Mouse (Mus musculus) stomach, embryonic 15.5 days (tissue): ENCODE results near the gene Nectin1. TPM values are rescaled to one million over a fixed set of nuclear protein-coding genes. Genes with fewer than 3 reads are reported as not detected.

ENCODE experiments used
- ATAC-seq: fragments of 200-750 bp; cut with Nextera tagmentation; 2 replicates; pipeline ENCODE4 v1.8.0; 2017; ENCODE audit warnings: low read depth, moderate number of reproducible peaks, moderate TSS enrichment; ENCODE audit not compliant: insufficient read depth, low FRiP score
- H3K27ac ChIP-seq: fragments of 300-500 bp; sonication (generic); 2 replicates; pipeline ENCODE4 v1.5.1; 2015; ENCODE audit warnings: mild to moderate bottlenecking, inconsistent platforms
- H3K27me3 ChIP-seq: fragments of 300-500 bp; sonication (generic); replicated peaks from 2 replicates; pipeline ENCODE4 v1.6.1; 2015; ENCODE audit warnings: inconsistent platforms
- H3K36me3 ChIP-seq: fragments of 300-500 bp; sonication (generic); 2 replicates; pipeline ENCODE4 v1.6.1; 2015; ENCODE audit warnings: inconsistent platforms
- H3K4me1 ChIP-seq: fragments of 300-500 bp; sonication (generic); 2 replicates; pipeline ENCODE4 v1.6.1; 2015; ENCODE audit warnings: inconsistent platforms
- H3K4me2 ChIP-seq: fragments of 300-500 bp; sonication (generic); 2 replicates; pipeline ENCODE4 v1.6.1; 2015; ENCODE audit warnings: mild to moderate bottlenecking, inconsistent platforms
- H3K4me3 ChIP-seq: fragments of 300-500 bp; sonication (generic); replicated peaks from 2 replicates; pipeline ENCODE4 v1.5.1; 2015; ENCODE audit warnings: inconsistent platforms
- H3K9ac ChIP-seq: fragments of 300-500 bp; sonication (generic); 2 replicates; pipeline ENCODE4 v1.6.1; 2015; ENCODE audit warnings: inconsistent platforms
- H3K9me3 ChIP-seq: fragments of 300-500 bp; sonication (generic); 2 replicates; pipeline ENCODE4 v1.6.1; 2016; ENCODE audit warnings: inconsistent platforms
- WGBS: fragments of 180-500 bp; shearing (Covaris S2); methylation state at CpG from one replicate; pipeline ENCODE4 v1.1.7; 2015; 5-methylcytosine and 5-hydroxymethylcytosine counted together
- polyA plus RNA-seq: library from polyadenylated mRNA; unstranded; fragments of >200 nt; fragmentation: Nextera tagmentation; extraction: Ambion mirVana; gene quantifications from 2 replicates; pipeline ENCODE4 v1.2.1, GENCODE M21; 2015

The Nectin1 gene
- polyA plus RNA-seq, 1 experiment from 2014 or later: 9.3 TPM

DNA sequence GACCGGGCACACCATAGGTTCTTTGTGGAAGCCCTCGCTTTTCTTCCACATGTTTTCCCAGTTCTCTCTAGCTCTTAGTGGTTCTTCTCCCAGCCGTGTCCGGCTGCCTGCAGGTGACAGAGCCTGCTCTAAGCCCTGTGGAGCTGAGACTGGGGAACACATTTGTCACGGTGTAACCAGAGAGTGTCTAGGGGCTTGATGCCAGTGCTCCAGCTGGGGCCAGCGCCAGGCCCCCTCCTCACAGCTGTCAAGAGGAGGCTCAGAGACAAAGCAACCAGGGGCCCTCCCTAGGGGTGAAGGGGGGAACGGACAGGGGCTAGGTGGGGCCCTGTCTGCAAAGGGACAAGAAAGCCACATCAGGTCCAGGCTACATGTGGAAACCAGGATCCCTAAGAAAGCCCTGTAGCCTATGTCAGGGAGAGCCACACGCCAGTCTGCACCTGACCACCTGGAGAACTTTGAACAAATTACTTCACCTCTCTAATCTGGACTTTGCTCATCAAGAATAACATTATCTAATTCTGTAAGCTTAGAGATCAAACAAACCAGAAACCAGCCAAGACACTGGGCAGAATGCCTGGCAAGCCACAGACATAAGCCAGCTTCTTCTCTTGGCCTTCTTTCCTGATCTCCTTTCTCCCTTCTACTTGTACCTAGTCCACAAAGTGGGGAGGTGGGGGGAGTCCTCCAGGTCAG lies 82.9 kb downstream of the Nectin1 start:
- Histone ChIP-seq H3K36me3 (no peaks in the 10 kb centered on the region), H3K27ac (no peak overlapping the region), H3K9me3 (no peaks in the 10 kb centered on the region), H3K4me2 (no peak overlapping the region), H3K9ac (no peak overlapping the region), H3K4me3 (no peak overlapping the region), H3K27me3 (no peaks in the 10 kb centered on the region), H3K4me1 (0 out of 2 replicates have a peak, but pooled peaks cover 4% of the 10 kb centered on the region)
- WGBS: 50% methylated on average over 8 of the region's 8 CpGs
- no peak; the same call in 1 of the 2 replicates for ATAC-seq

DNA sequence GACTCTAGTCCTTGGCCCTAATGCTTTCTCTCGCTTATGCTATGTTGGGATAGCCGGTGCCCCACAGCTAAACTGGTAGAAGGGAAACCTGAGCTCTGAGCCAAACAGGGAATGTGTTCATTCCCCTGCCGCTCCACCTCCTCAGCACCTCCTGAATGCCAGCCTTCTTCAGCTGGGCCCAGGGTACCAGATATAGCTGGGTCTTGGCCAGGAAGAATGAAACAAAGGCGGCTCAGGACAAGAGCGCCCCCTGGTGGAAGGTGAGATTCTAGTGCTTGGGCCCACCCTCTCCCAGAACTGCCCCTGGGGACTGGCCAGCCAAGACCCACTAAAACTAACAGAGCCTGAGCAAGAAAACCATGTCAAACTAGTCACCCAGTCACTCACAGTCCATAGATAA lies 83.8 kb downstream of the Nectin1 start:
- no peaks in the 10 kb centered on the region for H3K36me3 ChIP-seq
- no peaks in the 10 kb centered on the region for H3K27me3 ChIP-seq
- H3K4me2 ChIP-seq: no peak overlapping the region
- 57% methylated on average over 5 of the region's 5 CpGs for WGBS
- H3K9me3 ChIP-seq: no peaks in the 10 kb centered on the region
- H3K9ac ChIP-seq: no peak overlapping the region
- no peak for ATAC-seq
- no peak overlapping the region for H3K4me3 ChIP-seq
- H3K4me1 ChIP-seq: 0 out of 2 replicates have a peak, but pooled peaks cover 4% of the 10 kb centered on the region
- no peak overlapping the region for H3K27ac ChIP-seq

DNA sequence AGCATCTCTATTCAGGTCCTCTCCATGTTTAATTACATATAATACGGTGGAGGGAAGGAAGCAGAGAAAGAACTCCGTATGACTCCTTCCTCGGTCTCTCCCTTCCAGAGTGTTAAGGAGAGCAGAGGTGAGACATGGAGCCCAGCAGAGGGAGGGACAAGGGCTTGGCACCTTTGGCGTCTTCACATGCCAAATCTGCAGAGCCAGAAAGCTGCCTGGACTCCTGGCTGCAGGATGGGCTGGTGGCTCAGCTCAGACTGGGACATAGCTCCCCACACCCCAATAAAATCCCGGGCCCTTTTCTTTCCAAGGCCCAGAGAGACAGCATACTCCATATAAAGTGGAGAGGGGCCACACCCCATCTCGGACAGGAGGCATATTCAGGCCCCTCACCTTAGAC lies 85.2 kb downstream of the Nectin1 start:
- H3K9ac ChIP-seq: no peak overlapping the region
- no peak overlapping the region for H3K27ac ChIP-seq
- 0 out of 2 replicates have a peak, but pooled peaks cover 4% of the 10 kb centered on the region for H3K4me1 ChIP-seq
- no peak for ATAC-seq
- H3K4me2 ChIP-seq: no peak overlapping the region
- H3K9me3 ChIP-seq: no peaks in the 10 kb centered on the region
- no peaks in the 10 kb centered on the region for H3K27me3 ChIP-seq
- no peaks in the 10 kb centered on the region for H3K36me3 ChIP-seq
- H3K4me3 ChIP-seq: no peak overlapping the region
- 64% methylated on average over 6 of the region's 6 CpGs for WGBS

DNA sequence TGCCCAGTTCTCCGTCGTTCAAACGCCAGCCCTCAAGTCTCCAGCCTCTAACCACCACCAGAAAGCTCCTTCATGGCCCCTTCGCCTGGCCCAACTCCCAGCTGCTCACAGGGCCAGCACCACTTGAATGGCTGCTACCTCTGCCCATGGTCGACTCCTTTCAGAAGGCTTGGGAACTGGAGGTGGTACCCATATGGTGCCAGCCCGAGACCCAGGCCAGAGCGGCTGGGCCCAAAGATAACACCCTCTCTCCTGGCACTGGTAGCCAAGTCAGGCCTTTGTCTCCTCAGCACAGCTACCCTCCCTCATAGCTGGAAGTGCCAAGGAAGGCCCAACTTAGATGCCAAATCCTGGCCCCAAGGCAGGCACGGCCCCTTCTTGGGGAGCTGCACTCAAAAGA lies 89.4 kb downstream of the Nectin1 start:
- no peak for ATAC-seq

DNA sequence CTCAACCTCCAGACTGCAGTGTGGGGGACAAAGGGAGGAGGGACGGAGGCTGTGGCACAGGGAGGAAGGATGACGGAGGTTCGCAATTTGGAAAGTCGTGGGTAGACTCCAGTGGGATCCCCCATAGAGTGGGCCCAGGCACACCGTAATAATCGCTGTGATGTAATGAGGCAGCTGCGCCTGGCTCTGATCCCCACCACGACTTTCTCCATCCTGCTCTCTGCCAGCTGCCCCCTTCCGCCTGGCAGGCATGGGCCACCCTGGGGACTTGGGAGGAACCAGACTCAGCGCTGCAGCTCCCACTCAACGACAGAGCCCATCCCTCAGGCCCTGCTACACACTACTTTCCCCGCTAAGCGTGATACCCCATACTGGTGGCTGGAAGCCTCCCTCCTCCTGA lies 90.5 kb downstream of the Nectin1 start:
- Histone ChIP-seq H3K9ac (no peak overlapping the region), H3K4me2 (no peak overlapping the region), H3K27ac (no peak overlapping the region), H3K9me3 (no peaks in the 10 kb centered on the region), H3K36me3 (no peaks in the 10 kb centered on the region), H3K27me3 (no peaks in the 10 kb centered on the region), H3K4me1 (no peaks in the 10 kb centered on the region), H3K4me3 (no peak overlapping the region)
- 82% methylated on average over 13 of the region's 13 CpGs for WGBS
- no peak for ATAC-seq

More for the DNA sequence above, 89.4 kb downstream of the Nectin1 start:
- Histone ChIP-seq H3K36me3 (no peaks in the 10 kb centered on the region), H3K4me3 (no peak overlapping the region), H3K9ac (no peak overlapping the region), H3K27me3 (no peaks in the 10 kb centered on the region), H3K27ac (no peak overlapping the region), H3K9me3 (no peaks in the 10 kb centered on the region), H3K4me1 (no peaks in the 10 kb centered on the region), H3K4me2 (no peak overlapping the region)
- 89% methylated on average over 8 of the region's 8 CpGs for WGBS

DNA sequence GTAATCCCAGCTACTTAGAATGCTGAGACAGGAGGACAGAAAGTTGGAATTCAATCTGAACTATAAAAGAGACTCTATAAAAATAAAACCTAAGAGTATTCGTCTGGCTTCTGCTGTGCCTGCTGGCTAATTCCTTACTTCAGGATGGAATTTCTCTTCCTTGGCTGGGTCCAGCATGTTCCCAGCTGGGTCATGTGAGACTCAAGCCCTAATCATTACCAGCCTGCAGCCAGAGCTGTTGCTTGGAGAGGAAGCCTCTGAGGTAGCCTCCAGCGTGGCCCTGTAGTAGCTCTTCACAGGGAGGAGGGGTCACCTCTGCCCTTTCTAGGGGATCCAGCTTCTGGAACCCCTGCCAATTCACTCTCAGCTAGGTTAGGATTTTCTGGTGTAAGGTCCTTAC lies 94.8 kb downstream of the Nectin1 start:
- Histone ChIP-seq H3K4me2 (no peak overlapping the region), H3K27me3 (no peaks in the 10 kb centered on the region), H3K4me1 (peaks cover 6% of the 10 kb centered on the region), H3K36me3 (no peaks in the 10 kb centered on the region), H3K27ac (no peak overlapping the region), H3K9ac (no peak overlapping the region), H3K4me3 (no peak overlapping the region), H3K9me3 (no peaks in the 10 kb centered on the region)
- no peak for ATAC-seq
- WGBS: 59% methylated on average over 2 of the region's 2 CpGs

DNA sequence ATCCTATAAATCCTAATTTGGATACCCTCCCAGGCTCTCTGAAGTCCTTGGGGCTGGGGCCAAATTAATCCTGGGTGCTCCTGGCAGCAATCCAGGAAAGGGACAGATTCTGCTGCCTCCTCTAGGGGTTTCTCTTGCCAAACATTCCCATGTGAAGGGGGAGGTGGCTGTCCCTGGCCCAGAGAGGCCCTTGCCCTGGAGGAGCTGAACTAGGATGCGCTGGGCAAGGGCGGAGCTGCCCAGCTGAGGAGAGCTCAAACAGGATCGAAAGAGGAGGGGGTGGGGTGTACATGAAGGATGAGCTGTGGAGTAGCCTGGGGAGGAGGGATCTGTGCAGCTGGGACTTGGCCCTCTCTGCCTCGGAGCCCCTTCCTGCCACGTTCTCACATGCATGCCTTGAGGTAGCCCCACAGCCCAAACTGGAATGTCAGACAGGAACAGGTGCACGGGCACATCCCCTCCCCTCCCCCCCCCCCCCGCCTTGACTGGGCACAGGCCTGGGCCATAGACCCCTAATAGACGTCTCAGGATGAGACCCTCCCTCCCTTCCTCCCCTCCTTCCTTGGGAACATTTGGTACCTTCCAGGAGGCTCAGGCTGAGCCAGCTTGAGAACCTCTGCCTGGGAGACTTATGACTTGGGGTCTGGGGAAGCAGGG lies 99.3 kb downstream of the Nectin1 start:
- Histone ChIP-seq H3K4me3 (no peak overlapping the region), H3K9ac (no peak overlapping the region), H3K27me3 (peaks cover 10% of the 10 kb centered on the region; the same call in 1 of the 2 replicates), H3K4me1 (peaks cover 6% of the 10 kb centered on the region), H3K27ac (no peak overlapping the region), H3K9me3 (no peaks in the 10 kb centered on the region), H3K36me3 (no peaks in the 10 kb centered on the region), H3K4me2 (no peak overlapping the region)
- peak; percentile 21; the same call in 1 of the 2 replicates for ATAC-seq
- WGBS: 2% methylated on average over 5 of the region's 8 CpGs

DNA sequence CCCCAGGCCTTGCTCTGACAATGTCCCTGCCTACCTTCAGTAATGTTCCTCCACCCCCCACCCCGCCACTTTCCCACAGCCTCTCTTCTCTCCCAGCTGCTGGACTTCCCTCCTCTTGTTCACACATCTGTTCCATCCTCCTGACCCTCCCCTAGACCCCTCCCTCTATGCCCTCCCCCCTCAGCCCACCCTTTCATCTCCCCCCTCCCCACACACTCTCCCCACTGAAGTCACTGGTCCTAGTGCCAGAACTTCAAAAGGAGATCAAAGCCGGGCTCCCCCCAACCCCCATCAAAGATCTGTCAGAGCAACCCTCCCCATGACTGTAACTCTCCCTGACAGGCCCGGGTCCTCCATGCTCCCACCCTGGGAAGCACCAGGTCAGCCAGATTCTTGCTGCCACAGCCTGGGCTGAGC lies 99.9 kb downstream of the Nectin1 start:
- H3K27ac ChIP-seq: no peak overlapping the region
- no peak overlapping the region for H3K4me2 ChIP-seq
- H3K9ac ChIP-seq: no peak overlapping the region
- peaks cover 6% of the 10 kb centered on the region for H3K4me1 ChIP-seq
- no peaks in the 10 kb centered on the region for H3K36me3 ChIP-seq
- no peak overlapping the region for H3K4me3 ChIP-seq
- ATAC-seq: no peak
- H3K9me3 ChIP-seq: no peaks in the 10 kb centered on the region
- peaks cover 10% of the 10 kb centered on the region; the same call in 1 of the 2 replicates for H3K27me3 ChIP-seq
- 7% methylated on average over 3 of the region's 3 CpGs for WGBS

DNA sequence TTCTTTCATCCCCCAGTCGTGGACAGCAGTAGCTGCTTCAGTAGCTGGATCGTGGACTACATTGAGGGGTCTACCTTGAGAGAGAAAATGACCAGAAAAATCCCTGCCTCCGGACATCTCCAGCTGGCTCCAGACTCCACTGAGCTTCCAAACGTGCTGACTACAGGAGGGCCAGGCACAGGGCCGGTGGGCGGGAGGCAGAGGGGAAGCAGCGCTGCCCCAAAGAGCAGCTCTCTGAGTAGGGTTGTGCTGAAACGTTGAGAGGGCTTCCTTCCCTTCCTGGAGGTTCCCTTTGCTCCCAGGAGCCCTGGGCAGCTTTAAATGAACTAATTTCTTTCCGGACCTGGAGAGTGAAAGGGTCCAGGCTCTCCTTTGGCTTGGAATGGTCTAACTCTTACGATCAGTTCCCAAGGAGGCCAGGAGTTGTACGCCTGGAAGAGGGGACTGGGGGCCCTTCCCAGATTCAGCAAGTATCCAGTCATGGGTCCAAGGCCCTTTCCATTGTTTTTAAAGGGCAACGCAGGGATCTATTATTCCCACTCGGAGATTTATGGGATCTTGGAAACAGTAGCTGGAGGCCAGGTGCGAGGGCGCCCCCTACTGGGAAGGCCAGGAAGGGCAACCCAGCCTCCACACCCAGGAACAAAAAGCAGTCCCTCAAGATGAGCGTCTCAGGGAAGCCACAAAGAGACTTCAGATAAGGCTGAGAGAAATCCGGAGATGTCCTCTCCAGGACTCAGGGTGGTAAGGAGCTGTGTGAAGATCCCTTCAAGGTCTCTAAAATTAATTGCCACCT lies 102.1 kb downstream of the Nectin1 start:
- WGBS: 13% methylated on average over 17 of the region's 17 CpGs
- H3K27ac ChIP-seq: no peak overlapping the region

DNA sequence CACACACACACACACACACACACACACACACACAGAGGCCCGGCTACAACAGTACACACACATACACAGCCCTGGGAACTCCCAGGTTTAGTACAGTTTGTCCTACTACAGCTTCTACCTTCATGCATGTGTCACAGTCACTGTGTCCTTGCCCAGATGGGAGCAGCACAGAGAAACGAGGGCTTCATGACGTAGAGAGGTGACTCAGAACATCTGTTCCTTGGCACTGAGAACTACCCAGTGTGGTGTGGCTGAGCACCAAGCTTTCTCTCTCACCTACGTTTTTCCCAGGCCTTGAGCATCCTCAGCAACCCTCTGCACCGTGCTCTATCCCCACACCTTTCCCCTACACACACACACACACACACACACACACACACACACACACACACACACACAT lies 104.1 kb downstream of the Nectin1 start:
- no peak for ATAC-seq
- no peak overlapping the region for H3K9ac ChIP-seq
- peaks cover 10% of the 10 kb centered on the region; the same call in 1 of the 2 replicates for H3K27me3 ChIP-seq
- 46% methylated on average over 5 of the region's 5 CpGs for WGBS
- no peak overlapping the region for H3K4me2 ChIP-seq
- H3K27ac ChIP-seq: no peak overlapping the region
- H3K36me3 ChIP-seq: no peaks in the 10 kb centered on the region
- H3K4me1 ChIP-seq: peaks cover 4% of the 10 kb centered on the region
- H3K9me3 ChIP-seq: no peaks in the 10 kb centered on the region
- H3K4me3 ChIP-seq: no peak overlapping the region

More for the DNA sequence above, 102.1 kb downstream of the Nectin1 start:
- no peak overlapping the region for H3K4me3 ChIP-seq
- H3K9ac ChIP-seq: no peak overlapping the region
- H3K9me3 ChIP-seq: no peaks in the 10 kb centered on the region
- H3K36me3 ChIP-seq: no peaks in the 10 kb centered on the region
- H3K4me2 ChIP-seq: no peak overlapping the region
- no peak for ATAC-seq
- peaks cover 10% of the 10 kb centered on the region; the same call in 1 of the 2 replicates for H3K27me3 ChIP-seq
- peaks cover 6% of the 10 kb centered on the region for H3K4me1 ChIP-seq

DNA sequence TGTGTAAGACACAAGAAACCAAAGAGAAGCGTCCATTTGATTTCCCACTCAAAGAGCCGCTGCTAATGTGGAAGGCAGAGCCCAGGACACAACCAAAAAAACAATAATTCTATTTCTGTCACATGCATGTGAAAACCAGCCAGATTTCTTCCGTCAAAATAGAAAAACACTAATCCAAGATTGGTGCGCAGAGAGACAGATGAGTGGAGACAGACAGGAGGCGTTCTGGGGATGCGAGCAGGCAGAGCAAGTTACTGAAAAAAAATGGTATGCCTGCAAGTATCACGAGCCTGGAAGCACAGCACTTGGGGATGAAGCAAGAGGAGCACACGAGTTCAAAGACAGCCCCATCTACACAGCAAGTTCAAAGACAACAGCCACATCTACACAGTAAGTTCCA lies 106.5 kb downstream of the Nectin1 start:
- Histone ChIP-seq H3K9me3 (no peaks in the 10 kb centered on the region), H3K4me1 (no peaks in the 10 kb centered on the region), H3K4me3 (no peak overlapping the region), H3K36me3 (no peaks in the 10 kb centered on the region), H3K4me2 (no peak overlapping the region), H3K27ac (no peak overlapping the region), H3K9ac (no peak overlapping the region), H3K27me3 (peaks cover 4% of the 10 kb centered on the region; the same call in 1 of the 2 replicates)
- ATAC-seq: no peak
- 66% methylated on average over 8 of the region's 8 CpGs for WGBS

DNA sequence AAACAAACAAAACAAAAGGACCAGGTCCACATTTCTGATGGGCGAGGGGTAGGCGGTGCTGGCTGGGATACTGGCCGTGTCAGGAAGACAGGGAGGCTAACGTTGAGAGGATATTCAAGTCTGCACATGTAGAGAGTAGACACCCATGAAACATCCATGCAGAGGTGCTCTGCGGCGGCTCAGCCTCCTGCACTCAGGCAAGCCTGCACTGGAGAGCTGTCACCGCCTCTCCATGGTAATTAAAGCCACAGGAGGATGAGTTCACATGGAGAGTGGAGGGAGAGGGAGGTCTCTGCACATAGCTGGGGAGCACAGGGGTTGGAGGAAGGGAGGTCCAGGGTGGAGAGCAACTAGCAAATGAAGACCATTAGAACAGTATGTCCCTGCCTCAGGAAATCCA lies 107.4 kb downstream of the Nectin1 start:
- Histone ChIP-seq H3K9me3 (no peaks in the 10 kb centered on the region), H3K36me3 (no peaks in the 10 kb centered on the region), H3K4me3 (no peak overlapping the region), H3K27ac (no peak overlapping the region), H3K4me2 (no peak overlapping the region), H3K9ac (no peak overlapping the region), H3K27me3 (no peaks in the 10 kb centered on the region), H3K4me1 (no peaks in the 10 kb centered on the region)
- WGBS: 66% methylated on average over 7 of the region's 7 CpGs
- ATAC-seq: no peak
